Mouse (Mus musculus): ENCODE measurements around the gene Vwa1. TPM values are rescaled to one million over a fixed set of nuclear protein-coding genes. Genes with fewer than 3 reads are reported as not detected.

Gene Vwa1
- polyA plus RNA-seq (2014; fragmentation: Nextera tagmentation; extraction: Ambion mirVana): 10.0 and 10.6 TPM in 2 replicates

DNA sequence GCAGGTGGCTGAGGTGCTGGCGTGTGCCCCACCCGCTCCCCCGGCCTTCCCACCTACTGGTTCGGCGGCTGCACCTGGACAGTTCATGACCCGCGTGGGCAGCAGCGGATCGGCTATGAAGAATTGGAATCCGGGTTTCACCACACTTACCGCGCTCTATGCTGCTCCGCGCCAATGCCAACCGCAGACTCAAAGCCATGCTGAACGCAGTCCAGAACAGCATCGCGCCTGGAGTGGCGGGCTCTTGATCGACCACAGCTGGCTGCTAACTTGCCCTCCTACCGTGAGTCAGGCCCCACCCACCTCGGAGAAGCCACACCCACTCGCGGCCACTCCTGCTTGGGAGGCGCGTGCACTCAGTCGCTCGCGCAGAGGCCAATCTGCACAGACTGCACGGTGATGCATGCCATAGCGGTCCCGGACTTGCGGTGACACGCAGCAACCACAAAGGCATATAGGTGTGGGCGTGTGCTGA is at the start of gene Vwa1:
TSS of gene Vwa1 (minus strand) at position 419 of the 475 bp plus-strand sequence.
- Histone ChIP-seq H3K4me1 (replicated peaks; ENCODE audit: control insufficient read depth, insufficient read depth, low read length) (peaks cover 11% of the 10 kb centered on the region; the same call in 1 of the 2 replicates), H3K27me3 (ENCODE audit: control insufficient read depth, insufficient read depth, low read length) (peaks cover 9% of the 10 kb centered on the region)

DNA sequence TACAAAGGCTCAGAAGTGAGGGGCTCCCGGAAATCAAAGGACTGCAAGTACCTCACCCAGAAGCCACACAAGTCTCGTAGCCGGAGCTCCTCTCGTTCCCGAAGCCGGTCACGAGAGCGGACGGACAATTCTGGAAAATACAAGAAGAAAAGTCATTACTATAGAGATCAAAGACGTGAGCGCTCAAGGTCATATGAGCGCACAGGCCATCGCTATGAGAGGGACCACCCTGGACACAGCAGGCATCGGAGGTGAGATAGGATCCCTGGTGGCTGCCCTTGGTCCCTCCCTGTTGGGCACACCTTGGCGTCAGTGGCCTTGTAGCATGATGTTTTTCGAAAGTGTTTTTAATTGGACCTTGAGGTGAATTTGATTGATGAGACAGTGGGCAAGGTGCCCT is 48.9 kb upstream of the Vwa1 start:
- Histone ChIP-seq H3K27ac (ENCODE audit: low read depth, low read length) (no peak overlapping the region), H3K9me3 (ENCODE audit: control insufficient read depth, low read length) (no peaks in the 10 kb centered on the region), H3K27me3 (ENCODE audit: control insufficient read depth, insufficient read depth, low read length) (no peaks in the 10 kb centered on the region), H3K4me1 (replicated peaks; ENCODE audit: control insufficient read depth, insufficient read depth, low read length) (no peaks in the 10 kb centered on the region), H3K4me3 (ENCODE audit: low read depth, low read length) (no peak overlapping the region), H3K4me2 (ENCODE audit: low read depth, low read length, severe bottlenecking) (no peak overlapping the region), H3K9ac (ENCODE audit: low read length) (no peak overlapping the region), H3K36me3 (ENCODE audit: control insufficient read depth, insufficient read depth, low read length) (peaks cover 37% of the 10 kb centered on the region)
- no peak for ATAC-seq (replicated peaks; ENCODE audit: low FRiP score)
- DNase-seq (ENCODE audit: low spot score): no peak
- 96% methylated on average over 16 of the region's 16 CpGs for WGBS

More for the DNA sequence above, at the start of gene Vwa1:
- DNase-seq (ENCODE audit: low spot score) (peak; percentile 90), ATAC-seq (replicated peaks; ENCODE audit: low FRiP score) (peak; percentile 40; the same call in 1 of the 2 replicates)
- Histone ChIP-seq H3K9ac (ENCODE audit: low read length) (peak within 1 kb of the TSS; percentile 42), H3K36me3 (ENCODE audit: control insufficient read depth, insufficient read depth, low read length) (no peaks in the 10 kb centered on the region), H3K4me2 (ENCODE audit: low read depth, low read length, severe bottlenecking) (peak within 1 kb of the TSS; percentile 67), H3K4me3 (ENCODE audit: low read depth, low read length) (peak within 1 kb of the TSS; percentile 24), H3K27ac (ENCODE audit: low read depth, low read length) (no peak within 1 kb of the TSS), H3K9me3 (ENCODE audit: control insufficient read depth, low read length) (no peaks in the 10 kb centered on the region)
- WGBS: under 1% methylated on average over 35 of the region's 35 CpGs

DNA sequence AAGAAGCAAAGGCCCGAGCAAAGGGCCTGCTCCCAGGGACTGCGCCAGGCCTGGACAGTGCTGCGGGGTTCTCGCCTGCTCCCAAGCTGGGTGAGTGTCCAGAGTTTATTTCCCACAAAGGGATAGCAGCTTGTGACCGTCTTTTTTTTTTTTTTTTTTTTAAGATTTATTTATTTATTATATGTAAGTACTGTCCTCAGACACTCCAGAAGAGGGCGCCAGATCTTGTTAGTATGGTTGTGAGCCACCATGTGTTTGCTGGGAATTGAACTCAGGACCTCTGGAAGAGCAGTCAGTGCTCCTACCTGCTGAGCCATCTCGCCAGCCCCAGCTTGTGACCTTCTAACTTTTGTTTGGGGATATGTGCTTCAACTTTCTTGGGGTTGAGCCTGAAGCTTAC is 46.5 kb upstream of the Vwa1 start:
- Histone ChIP-seq H3K4me3 (ENCODE audit: low read depth, low read length) (no peak overlapping the region), H3K9ac (ENCODE audit: low read length) (no peak overlapping the region), H3K4me1 (replicated peaks; ENCODE audit: control insufficient read depth, insufficient read depth, low read length) (no peaks in the 10 kb centered on the region), H3K27ac (ENCODE audit: low read depth, low read length) (no peak overlapping the region), H3K36me3 (ENCODE audit: control insufficient read depth, insufficient read depth, low read length) (peaks cover 43% of the 10 kb centered on the region), H3K4me2 (ENCODE audit: low read depth, low read length, severe bottlenecking) (no peak overlapping the region), H3K27me3 (ENCODE audit: control insufficient read depth, insufficient read depth, low read length) (no peaks in the 10 kb centered on the region), H3K9me3 (ENCODE audit: control insufficient read depth, low read length) (no peaks in the 10 kb centered on the region)
- ATAC-seq (replicated peaks; ENCODE audit: low FRiP score) (no peak), DNase-seq (ENCODE audit: low spot score) (no peak)
- WGBS: 87% methylated on average over 7 of the region's 7 CpGs

DNA sequence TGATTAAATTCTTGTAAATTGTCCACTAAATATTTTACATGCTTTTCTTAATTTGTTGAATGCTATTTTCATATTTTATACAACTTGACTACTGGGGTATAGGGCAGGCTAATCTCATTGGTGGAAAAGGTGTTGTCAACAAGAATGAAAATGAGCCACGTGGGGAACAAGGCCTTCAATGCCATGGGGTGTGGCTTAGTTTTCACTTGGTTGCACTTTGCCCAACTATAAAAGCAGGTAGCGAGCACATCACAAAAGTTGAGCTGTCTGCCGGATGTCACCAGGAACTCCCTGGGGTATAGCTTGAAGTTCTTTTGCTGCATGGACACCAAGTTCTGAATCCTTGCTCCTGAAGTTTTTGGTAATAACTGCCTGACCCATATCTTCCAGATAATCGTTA is 43.0 kb upstream of the Vwa1 start:
- ATAC-seq (replicated peaks; ENCODE audit: low FRiP score): no peak
- Histone ChIP-seq H3K9ac (ENCODE audit: low read length) (no peak overlapping the region), H3K9me3 (ENCODE audit: control insufficient read depth, low read length) (no peaks in the 10 kb centered on the region), H3K4me1 (replicated peaks; ENCODE audit: control insufficient read depth, insufficient read depth, low read length) (peaks cover 7% of the 10 kb centered on the region), H3K27me3 (ENCODE audit: control insufficient read depth, insufficient read depth, low read length) (no peaks in the 10 kb centered on the region), H3K36me3 (ENCODE audit: control insufficient read depth, insufficient read depth, low read length) (peaks cover 22% of the 10 kb centered on the region), H3K4me2 (ENCODE audit: low read depth, low read length, severe bottlenecking) (no peak overlapping the region), H3K27ac (ENCODE audit: low read depth, low read length) (no peak overlapping the region), H3K4me3 (ENCODE audit: low read depth, low read length) (no peak overlapping the region)
- DNase-seq (ENCODE audit: low spot score): no peak
- 83% methylated on average over 4 of the region's 4 CpGs for WGBS

DNA sequence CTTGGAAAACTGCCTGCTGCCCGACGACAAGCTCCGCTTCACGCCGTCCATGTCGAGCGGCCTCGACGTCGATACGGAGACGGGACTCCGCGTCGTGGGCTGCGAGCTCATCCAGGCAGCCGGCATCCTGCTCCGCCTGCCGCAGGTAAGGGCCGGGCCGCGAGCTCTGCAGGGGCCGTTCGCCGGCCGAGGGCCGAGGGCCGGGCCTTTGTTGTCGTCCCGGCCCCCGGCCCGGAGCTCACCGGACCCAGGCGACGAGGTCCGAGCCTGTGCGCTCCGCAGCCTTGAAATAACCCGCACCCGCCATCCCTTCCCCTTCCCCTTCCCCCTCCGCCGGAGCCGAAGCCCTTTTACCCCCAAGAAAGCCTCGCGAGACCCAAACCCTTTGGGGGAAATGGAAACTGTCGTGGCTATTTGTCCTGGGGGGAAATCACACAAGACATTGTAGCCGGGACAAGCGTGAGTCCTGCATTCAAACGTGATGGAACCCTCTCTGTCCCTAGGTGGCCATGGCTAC is 38.2 kb upstream of the Vwa1 start:
- WGBS: under 1% methylated on average over 49 of the region's 49 CpGs
- Histone ChIP-seq H3K27me3 (ENCODE audit: control insufficient read depth, insufficient read depth, low read length) (no peaks in the 10 kb centered on the region), H3K4me2 (ENCODE audit: low read depth, low read length, severe bottlenecking) (peak overlapping the region; percentile 97), H3K4me1 (replicated peaks; ENCODE audit: control insufficient read depth, insufficient read depth, low read length) (peaks cover 8% of the 10 kb centered on the region), H3K4me3 (ENCODE audit: low read depth, low read length) (peak overlapping the region; percentile 100), H3K9me3 (ENCODE audit: control insufficient read depth, low read length) (no peaks in the 10 kb centered on the region), H3K27ac (ENCODE audit: low read depth, low read length) (peak overlapping the region; percentile 71), H3K36me3 (ENCODE audit: control insufficient read depth, insufficient read depth, low read length) (peaks cover 7% of the 10 kb centered on the region), H3K9ac (ENCODE audit: low read length) (peak overlapping the region; percentile 99)
- DNase-seq (ENCODE audit: low spot score) (no peak), ATAC-seq (replicated peaks; ENCODE audit: low FRiP score) (peak; percentile 40)

DNA sequence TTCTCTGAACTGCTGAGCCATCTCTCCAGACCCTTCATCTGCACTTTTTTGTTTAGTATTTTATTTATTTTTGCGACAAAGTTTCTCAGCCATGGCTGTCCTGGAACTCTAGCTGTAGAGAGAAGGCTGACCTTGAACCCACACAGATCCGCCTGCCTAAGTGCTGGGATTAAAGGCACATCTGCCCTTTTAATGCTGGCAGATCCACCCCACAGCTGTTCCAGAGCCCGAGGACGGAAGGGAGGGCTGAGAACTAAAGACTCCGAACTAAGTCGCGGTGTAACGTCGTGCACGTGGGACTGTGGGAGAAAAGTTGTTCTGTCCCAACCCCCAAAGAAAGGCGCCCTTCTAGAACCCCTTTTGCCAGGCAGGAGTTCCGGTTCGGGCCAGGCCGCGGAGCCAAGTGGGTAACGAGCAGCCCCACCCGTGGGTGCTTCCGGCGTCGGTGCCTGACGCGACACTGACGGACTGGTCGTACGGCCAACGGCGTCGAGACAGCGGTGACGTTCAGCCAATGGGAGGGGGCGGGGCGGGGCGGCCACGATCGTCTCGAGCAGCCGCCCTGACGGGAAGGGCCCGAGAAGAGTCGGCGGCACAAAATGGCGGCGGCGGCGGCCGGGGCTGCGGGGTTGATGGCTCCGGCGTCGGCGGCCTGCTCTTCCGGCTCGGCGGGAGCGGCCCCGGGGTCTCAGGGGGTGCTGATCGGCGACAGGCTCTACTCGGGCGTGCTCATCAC is 37.6 kb upstream of the Vwa1 start, which contains the start of gene Ccnl2:
TSS of gene Ccnl2 (plus strand) at position 561 of the 736 bp plus-strand sequence.
- Histone ChIP-seq H3K27ac (ENCODE audit: low read depth, low read length) (peak within 1 kb of the TSS; percentile 71), H3K27me3 (ENCODE audit: control insufficient read depth, insufficient read depth, low read length) (no peaks in the 10 kb centered on the region), H3K9ac (ENCODE audit: low read length) (peak within 1 kb of the TSS; percentile 99), H3K4me2 (ENCODE audit: low read depth, low read length, severe bottlenecking) (peak within 1 kb of the TSS; percentile 97), H3K36me3 (ENCODE audit: control insufficient read depth, insufficient read depth, low read length) (peaks cover 7% of the 10 kb centered on the region), H3K4me3 (ENCODE audit: low read depth, low read length) (peak within 1 kb of the TSS; percentile 100), H3K9me3 (ENCODE audit: control insufficient read depth, low read length) (no peaks in the 10 kb centered on the region), H3K4me1 (replicated peaks; ENCODE audit: control insufficient read depth, insufficient read depth, low read length) (peaks cover 8% of the 10 kb centered on the region)
- WGBS: 1% methylated on average over 59 of the region's 60 CpGs
- peak; percentile 99 for ATAC-seq (replicated peaks; ENCODE audit: low FRiP score)
- DNase-seq (ENCODE audit: low spot score): peak; percentile 98

DNA sequence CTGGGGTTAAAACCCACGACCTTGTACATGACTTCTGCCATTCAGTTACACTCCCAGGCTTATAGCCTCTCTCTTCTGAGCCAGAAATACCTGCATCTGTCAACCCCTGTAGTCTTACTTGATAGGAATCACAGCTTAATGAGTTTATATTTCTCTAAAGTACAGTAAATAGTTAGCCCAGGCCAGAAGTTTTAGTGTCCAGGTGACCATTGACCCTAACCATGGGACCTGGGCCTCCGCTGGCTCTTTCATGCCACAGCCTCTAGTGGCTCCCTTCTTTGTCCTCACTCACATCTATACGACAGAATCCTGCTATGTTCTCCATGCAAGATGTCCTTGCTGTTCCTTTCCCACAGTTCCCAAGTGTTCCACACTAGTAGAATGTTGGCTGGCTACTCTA is 33.3 kb upstream of the Vwa1 start:
- H3K36me3 ChIP-seq (ENCODE audit: control insufficient read depth, insufficient read depth, low read length): no peaks in the 10 kb centered on the region; the same call in none of the 2 replicates
- H3K4me3 ChIP-seq (ENCODE audit: low read depth, low read length): no peak overlapping the region
- H3K9me3 ChIP-seq (ENCODE audit: control insufficient read depth, low read length): no peaks in the 10 kb centered on the region
- ATAC-seq (replicated peaks; ENCODE audit: low FRiP score) (no peak), DNase-seq (ENCODE audit: low spot score) (no peak)
- no peak overlapping the region for H3K4me2 ChIP-seq (ENCODE audit: low read depth, low read length, severe bottlenecking)
- no peak overlapping the region for H3K9ac ChIP-seq (ENCODE audit: low read length)
- no peaks in the 10 kb centered on the region for H3K27me3 ChIP-seq (ENCODE audit: control insufficient read depth, insufficient read depth, low read length)
- H3K4me1 ChIP-seq (replicated peaks; ENCODE audit: control insufficient read depth, insufficient read depth, low read length): peaks cover 7% of the 10 kb centered on the region; the same call in 1 of the 2 replicates
- WGBS: 89% methylated on average over 3 of the region's 3 CpGs
- H3K27ac ChIP-seq (ENCODE audit: low read depth, low read length): no peak overlapping the region

DNA sequence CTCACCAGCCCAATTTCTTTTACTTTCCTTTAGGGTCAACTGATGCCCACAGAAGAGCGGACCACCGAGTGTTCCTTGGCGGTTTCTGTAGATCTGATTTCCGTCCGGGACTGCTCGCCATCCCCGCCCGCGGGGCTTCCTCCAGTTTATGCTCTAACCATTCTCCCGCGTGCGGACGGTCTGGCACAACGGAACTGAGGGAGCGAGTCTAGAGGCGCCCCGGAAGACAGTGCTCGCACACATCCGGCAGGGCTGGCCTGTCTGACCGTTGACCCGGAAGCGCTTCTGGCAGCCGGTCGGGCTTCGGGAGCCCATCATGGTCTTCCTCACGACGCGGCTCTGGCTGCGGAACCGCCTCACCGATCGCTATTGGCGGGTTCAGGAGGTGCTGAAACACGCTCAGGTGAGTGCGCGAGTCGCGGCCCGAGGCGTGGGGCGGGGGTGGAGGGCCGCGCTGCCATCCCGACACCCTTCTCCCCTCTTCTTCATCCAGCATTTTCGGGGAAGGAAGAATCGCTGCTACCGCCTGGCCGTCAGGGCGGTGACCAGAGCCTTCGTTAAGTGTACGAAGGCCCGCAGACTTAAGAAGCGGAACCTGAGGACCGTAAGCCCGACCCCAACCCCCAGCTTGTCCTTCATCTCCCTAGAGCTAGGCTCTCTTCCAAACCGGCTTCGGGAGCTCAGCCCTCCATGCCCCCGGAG is 29.0 kb upstream of the Vwa1 start:
- peak; percentile 97 for ATAC-seq (replicated peaks; ENCODE audit: low FRiP score)
- under 1% methylated on average over 58 of the region's 58 CpGs for WGBS

More for the DNA sequence above, 29.0 kb upstream of the Vwa1 start:
- peak overlapping the region; percentile 90 for H3K9ac ChIP-seq (ENCODE audit: low read length)
- DNase-seq (ENCODE audit: low spot score): peak; percentile 98
- peak overlapping the region; percentile 60 for H3K4me2 ChIP-seq (ENCODE audit: low read depth, low read length, severe bottlenecking)
- H3K4me1 ChIP-seq (replicated peaks; ENCODE audit: control insufficient read depth, insufficient read depth, low read length): peaks cover 5% of the 10 kb centered on the region; the same call in 1 of the 2 replicates
- H3K9me3 ChIP-seq (ENCODE audit: control insufficient read depth, low read length): no peaks in the 10 kb centered on the region
- peak overlapping the region; percentile 91 for H3K4me3 ChIP-seq (ENCODE audit: low read depth, low read length)
- H3K27me3 ChIP-seq (ENCODE audit: control insufficient read depth, insufficient read depth, low read length): no peaks in the 10 kb centered on the region; the same call in 1 of the 2 replicates
- no peaks in the 10 kb centered on the region; the same call in none of the 2 replicates for H3K36me3 ChIP-seq (ENCODE audit: control insufficient read depth, insufficient read depth, low read length)
- peak overlapping the region; percentile 48; the same call in 1 of the 2 replicates for H3K27ac ChIP-seq (ENCODE audit: low read depth, low read length)

Data from forebrain, embryonic 11.5 days (tissue).